12 mouse cellular contexts compared by ENCODE assay signal in genomic region chr4:132432717-132433372, GRCm38 (mm10). TPM values are rescaled to one million over a fixed set of nuclear protein-coding genes. Genes with fewer than 3 reads are reported as not detected.
DNase-seq lines count a peak whose midpoint lies in the region; ATAC-seq and TF ChIP-seq lines count a peak whose summit lies in the region.
"Had no signal": no experiment of that assay in that cellular context is flagged by ENCODE, and none has a peak within 500 bp of the region (broad histone marks: within the 10 kb centered on the region; RNA-seq: fewer than 3 reads in every experiment).

No protein-coding gene starts in this region.

- DNase-seq in lung, postnatal 0 days (ENCODE audit: low spot score): no peak
- no peak for DNase-seq in lung, postnatal 4 days
- no peak for DNase-seq in adrenal gland, adult 8-10 months
- no peak for DNase-seq in cerebellum, postnatal 14 days
- DNase-seq: cerebellum, adult 11-12 months; kidney, adult 18-20 months had no signal

- TF ChIP-seq EP300 in lung, postnatal 0 days (IDR thresholded peaks at IDR 0.05): no peak

- H3K4me2 ChIP-seq in forebrain, embryonic 12.5 days: 0 out of 2 replicates have a peak overlapping the region, but pooled peaks have one; percentile 6
- H3K4me2 ChIP-seq in forebrain, embryonic 15.5 days (replicated peaks): no peak overlapping the region
- H3K4me2 ChIP-seq in lung, postnatal 0 days (replicated peaks; ENCODE audit: low read depth, low read length): 0 out of 2 replicates have a peak overlapping the region, but pooled peaks have one; percentile 5
- H3K4me2 ChIP-seq in limb, embryonic 12.5 days: peak overlapping the region; percentile 45
- H3K4me2 ChIP-seq in stomach, embryonic 14.5 days (replicated peaks; ENCODE audit: low read depth, low read length): peak overlapping the region; percentile 23; the same call in 1 of the 2 replicates

- H3K27me3 ChIP-seq in forebrain, embryonic 12.5 days: no peaks in the 10 kb centered on the region
- no peaks in the 10 kb centered on the region for H3K27me3 ChIP-seq in forebrain, embryonic 15.5 days
- H3K27me3 ChIP-seq in lung, postnatal 0 days (replicated peaks; ENCODE audit: insufficient read depth, low read length): no peaks in the 10 kb centered on the region
- H3K27me3 ChIP-seq in limb, embryonic 12.5 days: no peaks in the 10 kb centered on the region
- no peaks in the 10 kb centered on the region for H3K27me3 ChIP-seq in stomach, embryonic 14.5 days (ENCODE audit: control insufficient read depth, insufficient read depth, low read length)

- ATAC-seq in forebrain, embryonic 12.5 days (ENCODE audit: low FRiP score): no peak
- no peak for ATAC-seq in forebrain, embryonic 15.5 days (replicated peaks)
- ATAC-seq in lung, postnatal 0 days: no peak
- ATAC-seq in limb, embryonic 12.5 days (ENCODE audit: insufficient number of reproducible peaks, insufficient read depth, low FRiP score, low TSS enrichment, low read depth): no peak
- no peak for ATAC-seq in stomach, embryonic 14.5 days (ENCODE audit: insufficient number of reproducible peaks, insufficient read depth, low FRiP score, low read depth)
- ATAC-seq: forebrain, embryonic 16.5 days had no signal

- H3K36me3 ChIP-seq in forebrain, embryonic 12.5 days (replicated peaks): no peaks in the 10 kb centered on the region
- H3K36me3 ChIP-seq in forebrain, embryonic 15.5 days: no peaks in the 10 kb centered on the region
- no peaks in the 10 kb centered on the region for H3K36me3 ChIP-seq in lung, postnatal 0 days (ENCODE audit: insufficient read depth, low read length)
- no peaks in the 10 kb centered on the region for H3K36me3 ChIP-seq in limb, embryonic 12.5 days
- no peaks in the 10 kb centered on the region for H3K36me3 ChIP-seq in stomach, embryonic 14.5 days (ENCODE audit: control insufficient read depth, insufficient read depth, low read length)

- H3K9me3 ChIP-seq in forebrain, embryonic 12.5 days: no peaks in the 10 kb centered on the region
- no peaks in the 10 kb centered on the region for H3K9me3 ChIP-seq in forebrain, embryonic 15.5 days
- H3K9me3 ChIP-seq in lung, postnatal 0 days (ENCODE audit: low read length): no peaks in the 10 kb centered on the region
- H3K9me3 ChIP-seq in limb, embryonic 12.5 days: no peaks in the 10 kb centered on the region
- no peaks in the 10 kb centered on the region for H3K9me3 ChIP-seq in stomach, embryonic 14.5 days (ENCODE audit: control insufficient read depth, low read depth, low read length)

- no peak overlapping the region for H3K9ac ChIP-seq in forebrain, embryonic 12.5 days
- no peak overlapping the region for H3K9ac ChIP-seq in forebrain, embryonic 15.5 days (replicated peaks)
- H3K9ac ChIP-seq in lung, postnatal 0 days (replicated peaks; ENCODE audit: low read depth): no peak overlapping the region
- H3K9ac ChIP-seq in limb, embryonic 12.5 days (replicated peaks): no peak overlapping the region
- no peak overlapping the region for H3K9ac ChIP-seq in stomach, embryonic 14.5 days (replicated peaks; ENCODE audit: low read depth, low read length)

- WGBS in forebrain, embryonic 12.5 days: 20% methylated on average over 14 of the region's 14 CpGs
- 18% methylated on average over 14 of the region's 14 CpGs for WGBS in forebrain, embryonic 15.5 days
- WGBS in lung, postnatal 0 days: 9% methylated on average over 14 of the region's 14 CpGs
- 11% methylated on average over 14 of the region's 14 CpGs for WGBS in limb, embryonic 12.5 days
- WGBS in stomach, embryonic 14.5 days: 10% methylated on average over 14 of the region's 14 CpGs

- H3K27ac ChIP-seq in forebrain, embryonic 12.5 days: no peak overlapping the region
- H3K27ac ChIP-seq in forebrain, embryonic 15.5 days (replicated peaks): no peak overlapping the region
- H3K27ac ChIP-seq in lung, postnatal 0 days (ENCODE audit: low read length): no peak overlapping the region
- H3K27ac ChIP-seq in limb, embryonic 12.5 days: no peak overlapping the region
- H3K27ac ChIP-seq in stomach, embryonic 14.5 days (ENCODE audit: low read length): no peak overlapping the region
- H3K27ac ChIP-seq: macrophage had no signal

- no peak for TF ChIP-seq CTCF in lung, postnatal 0 days (IDR thresholded peaks at IDR 0.05)

- H3K4me1 ChIP-seq in forebrain, embryonic 12.5 days: no peaks in the 10 kb centered on the region
- H3K4me1 ChIP-seq in forebrain, embryonic 15.5 days: no peaks in the 10 kb centered on the region
- no peaks in the 10 kb centered on the region for H3K4me1 ChIP-seq in lung, postnatal 0 days (ENCODE audit: insufficient read depth, low read depth, low read length)
- H3K4me1 ChIP-seq in limb, embryonic 12.5 days (replicated peaks): peaks cover 4% of the 10 kb centered on the region; the same call in 1 of the 2 replicates
- H3K4me1 ChIP-seq in stomach, embryonic 14.5 days (ENCODE audit: control insufficient read depth, insufficient read depth, low read length): no peaks in the 10 kb centered on the region

- no peak overlapping the region for H3K4me3 ChIP-seq in forebrain, embryonic 12.5 days (replicated peaks)
- H3K4me3 ChIP-seq in forebrain, embryonic 15.5 days: no peak overlapping the region
- H3K4me3 ChIP-seq in lung, postnatal 0 days (ENCODE audit: low read depth, low read length): no peak overlapping the region
- peak overlapping the region; percentile 15 for H3K4me3 ChIP-seq in limb, embryonic 12.5 days (replicated peaks)
- H3K4me3 ChIP-seq in stomach, embryonic 14.5 days (ENCODE audit: low read depth, low read length): no peak overlapping the region

RNA-seq across cellular contexts. Expression of gene Phactr4, which starts 10.6 kb away (rescaled TPM):
- 22.3 and 26.3 TPM in 2 replicates for polyA plus RNA-seq in forebrain, embryonic 12.5 days (2016; fragmentation: Nextera tagmentation; extraction: Ambion mirVana)
- 11.5 and 12.6 TPM in 2 replicates for polyA plus RNA-seq in forebrain, embryonic 15.5 days (2015; fragmentation: Nextera tagmentation; extraction: Ambion mirVana)
- 13.4 and 15.3 TPM in 2 replicates for polyA plus RNA-seq in lung, postnatal 0 days (2015; fragmentation: Nextera tagmentation; extraction: Ambion mirVana)
- polyA plus RNA-seq in limb, embryonic 12.5 days (2016; fragmentation: Nextera tagmentation; extraction: Ambion mirVana): 19.7 and 25.6 TPM in 2 replicates
- 26.3 and 27.5 TPM in 2 replicates for polyA plus RNA-seq in stomach, embryonic 14.5 days (2014; fragmentation: Nextera tagmentation; extraction: Ambion mirVana)
- 10 to 100 TPM; 53.7 to 67.7 (median 58.6) TPM for total RNA-seq in adrenal gland, adult 8-10 months (2022)

RNA-seq across cellular contexts. Expression of gene Med18, which starts 30.9 kb away (rescaled TPM):
- polyA plus RNA-seq in forebrain, embryonic 12.5 days (2016; fragmentation: Nextera tagmentation; extraction: Ambion mirVana): 21.0 and 25.5 TPM in 2 replicates
- 20.8 and 21.3 TPM in 2 replicates for polyA plus RNA-seq in forebrain, embryonic 15.5 days (2015; fragmentation: Nextera tagmentation; extraction: Ambion mirVana)
- polyA plus RNA-seq in lung, postnatal 0 days (2015; fragmentation: Nextera tagmentation; extraction: Ambion mirVana): 10.4 and 11.3 TPM in 2 replicates
- 30.4 and 35.0 TPM in 2 replicates for polyA plus RNA-seq in limb, embryonic 12.5 days (2016; fragmentation: Nextera tagmentation; extraction: Ambion mirVana)
- polyA plus RNA-seq in stomach, embryonic 14.5 days (2014; fragmentation: Nextera tagmentation; extraction: Ambion mirVana): 18.8 and 22.8 TPM in 2 replicates
- total RNA-seq in adrenal gland, adult 8-10 months (2022): 10 to 100 TPM in 1 of 4 experiments, 1 to 10 TPM in 3; 7.7 to 11.0 (median 9.6) TPM
